Mouse (Mus musculus): ENCODE results near the gene Cbs. TPM values are rescaled to one million over a fixed set of nuclear protein-coding genes. Genes with fewer than 3 reads are reported as not detected.
"Not testable (repeated sequence)": the region's sequence is repeated elsewhere in the genome, so short reads cannot be mapped to it uniquely, and the experiment has no call there.

The Cbs gene
- total and polyA plus RNA-seq, 3 experiments = 1.2 to 1.9 (median 1.4) TPM

DNA sequence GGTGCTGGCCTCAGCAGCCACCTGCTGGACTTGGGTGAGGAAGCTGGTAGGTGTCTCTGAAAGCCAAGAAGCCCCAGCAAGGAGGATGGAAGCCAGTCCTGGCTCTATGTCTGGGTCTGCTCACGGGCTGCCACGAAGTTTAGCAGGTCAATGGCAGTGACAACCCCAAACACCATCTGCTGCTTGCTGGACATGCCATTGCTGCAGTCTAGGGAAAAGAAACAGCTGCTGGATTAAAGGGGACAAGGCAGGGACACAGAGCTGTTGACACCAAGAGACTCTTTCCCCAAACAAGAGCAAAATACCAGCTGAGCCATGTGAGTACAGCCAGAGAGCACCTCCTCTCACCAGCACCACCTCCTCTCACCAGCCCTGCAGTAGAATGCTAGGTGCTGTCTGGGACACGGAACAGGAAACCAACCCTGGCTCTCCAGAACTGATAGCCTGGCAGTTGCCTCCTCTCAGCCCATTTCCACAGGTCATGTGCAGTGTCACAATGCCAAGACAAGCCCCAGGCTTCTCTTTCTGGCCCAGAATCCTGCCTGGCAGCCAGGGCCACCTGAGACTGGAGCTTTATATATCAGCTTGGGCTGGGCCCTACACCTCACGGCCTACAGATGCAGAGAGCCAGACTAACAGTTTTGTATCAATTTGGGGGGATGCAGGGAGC lies 23.8 kb downstream of the Cbs start:
- Histone ChIP-seq H3K36me3 (replicated peaks in 1 of 2; ENCODE audit: control insufficient read depth in 1 of 2, insufficient read depth in 1 of 2, low read length in 1 of 2) (peaks cover 0 to 4% of the 10 kb centered on the region in 2 experiments), H3K9me3 (replicated peaks; ENCODE audit: low read length) (no peaks in the 10 kb centered on the region), H3K27me3 (replicated peaks) (no peaks in the 10 kb centered on the region), H3K4me2 (ENCODE audit: insufficient read depth, low read depth, poor library complexity, severe bottlenecking) (no peak overlapping the region), H3K4me1 (ENCODE audit: control insufficient read depth in 1 of 2, insufficient read depth in 2 of 2) (0 out of 4 replicates have a peak, but pooled peaks cover 0 to 2% of the 10 kb centered on the region in 2 experiments), H3K4me3 (replicated peaks in 1 of 3; ENCODE audit: low read depth in 2 of 3, low read length in 2 of 3, poor library complexity in 1 of 3) (no peak overlapping the region), H3K9ac (ENCODE audit: insufficient read depth, low read depth) (no peak overlapping the region), H3K79me2 (replicated peaks; ENCODE audit: control insufficient read depth, extremely low read depth, insufficient read depth, poor library complexity, severe bottlenecking) (no peaks in the 10 kb centered on the region), H3K27ac (ENCODE audit: insufficient read depth, low read depth) (no peak overlapping the region)
- dilution Hi-C loops (cut with MboI; ENCODE audit: extremely low pct_ligation_motif_present, extremely low pct_unique_long_range_greater_than_20kb, low sequenced_read_pairs) = no loop called here
- in situ Hi-C loops (cut with MboI; ENCODE audit: low pct_ligation_motif_present, low pct_unique_long_range_greater_than_20kb, low sequenced_read_pairs) = no loop called here
- TF ChIP-seq ZKSCAN1 (IDR thresholded peaks at IDR 0.05; ENCODE audit: borderline replicate concordance, low read depth, low read length) (no peak), JUN (IDR thresholded peaks at IDR 0.05; ENCODE audit: insufficient read depth, low read depth, low read length) (no peak), MXI1 (IDR thresholded peaks at IDR 0.05; ENCODE audit: low read depth, low read length) (no peak), KAT2A (IDR thresholded peaks at IDR 0.05; ENCODE audit: insufficient replicate concordance, low read length) (no peak), CHD1 (IDR thresholded peaks at IDR 0.05; ENCODE audit: low read depth, low read length) (no peak), MAX (IDR thresholded peaks at IDR 0.05; ENCODE audit: low read length) (no peak), POLR2AphosphoS2 (IDR thresholded peaks at IDR 0.05; ENCODE audit: low read depth, low read length) (no peak), BHLHE40 (IDR thresholded peaks at IDR 0.05; ENCODE audit: low read depth, low read length) (no peak), SIN3A (IDR thresholded peaks at IDR 0.05; ENCODE audit: low read length) (no peak), TBP (conservative IDR thresholded peaks at IDR 0.05; ENCODE audit: low read depth, low read length) (no peak), NRF1 (IDR thresholded peaks at IDR 0.05; ENCODE audit: low read depth, low read length) (no peak), MAZ (IDR thresholded peaks at IDR 0.05; ENCODE audit: low read depth, low read length) (no peak), MAFK (IDR thresholded peaks at IDR 0.05; ENCODE audit: insufficient replicate concordance, low read length) (no peak), EP300 (IDR thresholded peaks at IDR 0.05; ENCODE audit: low read length) (no peak), USF2 (conservative IDR thresholded peaks at IDR 0.05; ENCODE audit: low read depth, low read length) (no peak), SMC3 (IDR thresholded peaks at IDR 0.05; ENCODE audit: low read depth, low read length) (no peak)
- DNase-seq (ENCODE audit: extremely low read depth) = no peak

- dilution Hi-C loops (cut with MboI; ENCODE audit: extremely low pct_ligation_motif_present, extremely low pct_unique_long_range_greater_than_20kb, low sequenced_read_pairs) = no loop called here
- Histone ChIP-seq H3K4me1 (ENCODE audit: control insufficient read depth in 1 of 2, insufficient read depth in 2 of 2) (0 out of 4 replicates have a peak, but pooled peaks cover 0 to 2% of the 10 kb centered on the region in 2 experiments), H3K27me3 (replicated peaks) (no peaks in the 10 kb centered on the region), H3K9me3 (replicated peaks; ENCODE audit: low read length) (no peaks in the 10 kb centered on the region), H3K9ac (ENCODE audit: insufficient read depth, low read depth) (no peak overlapping the region), H3K79me2 (replicated peaks; ENCODE audit: control insufficient read depth, extremely low read depth, insufficient read depth, poor library complexity, severe bottlenecking) (no peaks in the 10 kb centered on the region), H3K4me3 (replicated peaks in 1 of 3; ENCODE audit: low read depth in 2 of 3, low read length in 2 of 3, poor library complexity in 1 of 3) (no peak overlapping the region), H3K4me2 (ENCODE audit: insufficient read depth, low read depth, poor library complexity, severe bottlenecking) (no peak overlapping the region), H3K36me3 (replicated peaks in 1 of 2; ENCODE audit: control insufficient read depth in 1 of 2, insufficient read depth in 1 of 2, low read length in 1 of 2) (peaks cover 3 to 28% of the 10 kb centered on the region in 2 experiments), H3K27ac (ENCODE audit: insufficient read depth, low read depth) (no peak overlapping the region)
- no peak for DNase-seq (ENCODE audit: extremely low read depth)
- TF ChIP-seq GABPA (IDR thresholded peaks at IDR 0.05; ENCODE audit: insufficient replicate concordance, low read depth, low read length) = no peak
- no peak for TF ChIP-seq MAFK (IDR thresholded peaks at IDR 0.05; ENCODE audit: insufficient replicate concordance, low read length)
- TF ChIP-seq USF1 (IDR thresholded peaks at IDR 0.05; ENCODE audit: low read depth, low read length) = no peak
- no peak for TF ChIP-seq IRF4 (IDR thresholded peaks at IDR 0.05; ENCODE audit: low read depth, low read length)
- in situ Hi-C loops (cut with MboI; ENCODE audit: low pct_ligation_motif_present, low pct_unique_long_range_greater_than_20kb, low sequenced_read_pairs) = no loop called here
Measured at GRCm38 (mm10) chr17:31609895-31610294, 27.1 kb downstream of the Cbs start.

GRCm38 (mm10) chr17:31609173-31609572 lies 27.9 kb downstream of the Cbs start:
- H3K9ac ChIP-seq (ENCODE audit: insufficient read depth, low read depth); H3K4me2 ChIP-seq (ENCODE audit: insufficient read depth, low read depth, poor library complexity, severe bottlenecking); dilution Hi-C loops (cut with MboI; ENCODE audit: extremely low pct_ligation_motif_present, extremely low pct_unique_long_range_greater_than_20kb, low sequenced_read_pairs); H3K4me1 ChIP-seq (ENCODE audit: control insufficient read depth in 1 of 2, insufficient read depth in 2 of 2); DNase-seq (ENCODE audit: extremely low read depth); H3K79me2 ChIP-seq (replicated peaks; ENCODE audit: control insufficient read depth, extremely low read depth, insufficient read depth, poor library complexity, severe bottlenecking); H3K27ac ChIP-seq (ENCODE audit: insufficient read depth, low read depth); H3K27me3 ChIP-seq (replicated peaks); H3K9me3 ChIP-seq (replicated peaks; ENCODE audit: low read length); H3K4me3 ChIP-seq (replicated peaks in 1 of 3; ENCODE audit: low read depth in 2 of 3, low read length in 2 of 3, poor library complexity in 1 of 3); in situ Hi-C loops (cut with MboI; ENCODE audit: low pct_ligation_motif_present, low pct_unique_long_range_greater_than_20kb, low sequenced_read_pairs): not testable (repeated sequence)
- H3K36me3 ChIP-seq (replicated peaks in 1 of 2; ENCODE audit: control insufficient read depth in 1 of 2, insufficient read depth in 1 of 2, low read length in 1 of 2) = peaks cover 9 to 35% of the 10 kb centered on the region in 2 experiments

Data from CH12.LX (cell line).